Mouse (Mus musculus) kidney, adult 2 months (tissue): Measurements from ENCODE around the gene Ifitm7.
"Not testable (repeated sequence)": the region's sequence is repeated elsewhere in the genome, so short reads cannot be mapped to it uniquely, and the experiment has no call there.

Experiments
- CTCF ChIP-seq: fragments of 200-500 bp; conservative IDR thresholded peaks from 2 replicates; pipeline ENCODE4 v1.5.1; 2011; ENCODE audit warnings: low read depth, mild to moderate bottlenecking, control low read depth, low read length, moderate library complexity, mixed read lengths; ENCODE audit not compliant: insufficient read depth, insufficient read length
- POLR2A ChIP-seq: fragments of 200-500 bp; IDR thresholded peaks from one replicate; pipeline ENCODE4 v1.6.1; 2011; ENCODE audit warnings: low read depth, low read length, control low read depth

DNA sequence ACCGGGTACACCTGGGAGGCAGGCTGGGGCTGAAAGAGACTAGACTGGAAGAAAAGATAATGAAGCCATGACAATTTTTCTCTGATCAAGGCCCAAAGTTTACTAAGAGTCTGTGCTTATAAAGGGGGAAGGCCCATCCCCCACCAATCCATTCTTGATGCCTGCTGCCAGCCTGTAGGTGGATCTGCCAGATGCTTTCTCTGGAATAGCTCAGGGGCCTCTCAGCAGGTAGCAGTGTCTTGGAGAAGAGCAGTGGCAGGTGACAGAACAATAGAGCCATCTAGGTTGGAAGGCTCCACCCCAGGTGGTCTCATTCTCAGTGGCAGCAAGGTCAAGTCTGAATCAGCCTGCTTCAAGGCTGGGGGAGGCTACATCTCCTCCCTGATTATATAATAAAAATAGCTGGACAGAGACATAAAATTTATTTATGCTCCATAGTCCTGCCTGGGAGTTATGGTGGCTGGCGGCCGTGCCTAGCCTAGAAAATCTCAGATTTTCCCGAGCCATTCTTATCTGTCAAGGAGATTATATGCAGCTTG lies 10.3 kb downstream of the Ifitm7 start:
- not testable (repeated sequence) for TF ChIP-seq CTCF, POLR2A
